Mouse (Mus musculus): ENCODE data around the gene Tlk1.

DNA sequence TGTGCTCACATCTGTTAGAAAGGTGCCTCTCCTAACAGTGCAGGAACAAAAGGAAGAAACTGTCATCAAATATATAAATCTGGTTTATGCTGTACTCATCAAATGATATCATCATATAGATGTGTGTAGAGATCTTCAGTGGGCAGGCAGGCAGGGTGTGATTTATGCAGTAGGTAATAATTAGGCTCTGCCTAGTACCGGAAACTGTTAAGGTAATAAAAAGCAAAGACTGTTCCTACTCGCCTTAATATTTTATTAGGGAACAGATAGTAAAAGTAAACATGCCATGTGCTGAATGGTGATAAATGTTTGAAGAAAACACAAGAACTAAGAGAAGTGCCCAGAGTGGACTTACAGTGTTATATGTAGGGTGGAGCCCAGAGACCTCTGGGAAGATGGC lies 143.2 kb downstream of the Tlk1 start:
- TF ChIP-seq CTCF (conservative IDR thresholded peaks at IDR 0.05; ENCODE audit: insufficient read depth, insufficient read length, low read depth, low read length) (no peak), POLR2A (IDR thresholded peaks at IDR 0.05; ENCODE audit: low read depth, low read length) (no peak)
